Mouse (Mus musculus): ENCODE data around the gene Gnb1l. TPM values are rescaled to one million over a fixed set of nuclear protein-coding genes. Genes with fewer than 3 reads are reported as not detected.

Gnb1l gene
- polyA plus RNA-seq, 1 experiment from 2014 or later, result 12.6 TPM

DNA sequence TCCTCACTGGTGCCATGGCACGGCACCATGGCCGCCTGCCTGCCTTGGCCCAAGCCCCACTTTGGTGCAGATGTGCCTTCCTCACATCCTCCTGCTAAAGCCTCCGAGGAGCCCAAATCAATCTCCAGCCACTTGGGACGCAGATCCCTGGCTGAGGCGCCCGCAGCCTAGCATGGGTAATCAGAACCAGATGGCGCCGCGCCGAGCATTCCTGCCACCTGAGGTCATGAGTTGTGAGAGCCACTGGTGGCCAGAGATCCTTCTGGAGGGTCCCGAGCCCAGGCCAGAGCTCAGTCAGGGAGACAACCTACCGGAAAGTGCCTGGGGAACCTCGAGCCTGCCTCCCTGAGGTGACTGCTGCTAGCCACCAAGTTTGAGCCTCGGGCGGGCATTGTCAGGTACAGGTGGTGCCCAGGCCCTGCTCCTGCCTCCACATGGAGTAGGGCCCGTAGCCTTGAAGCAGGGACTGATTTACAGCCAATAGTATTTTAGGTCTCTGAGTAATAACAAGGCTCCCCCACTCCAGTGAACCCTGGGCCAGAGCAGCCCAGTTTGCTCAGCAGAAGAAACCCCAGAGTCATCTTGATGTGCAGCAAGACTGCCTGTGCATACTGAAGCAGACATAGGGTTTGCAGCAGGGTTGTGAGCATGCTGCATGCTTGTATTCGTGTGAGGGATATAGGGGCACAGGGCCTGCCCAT is 56.9 kb downstream of the Gnb1l start:
- Histone ChIP-seq H3K4me1 (replicated peaks; ENCODE audit: control insufficient read depth, insufficient read depth, low read length) (no peaks in the 10 kb centered on the region), H3K36me3 (ENCODE audit: control insufficient read depth, insufficient read depth) (no peaks in the 10 kb centered on the region), H3K9ac (ENCODE audit: low read depth, low read length) (no peak overlapping the region), H3K4me3 (ENCODE audit: low read depth, low read length) (no peak overlapping the region), H3K4me2 (replicated peaks; ENCODE audit: low read depth) (no peak overlapping the region), H3K9me3 (ENCODE audit: control insufficient read depth) (no peaks in the 10 kb centered on the region), H3K27ac (ENCODE audit: low read depth, low read length) (no peak overlapping the region), H3K27me3 (replicated peaks; ENCODE audit: control insufficient read depth, insufficient read depth, low read length) (no peaks in the 10 kb centered on the region)
- 63% methylated on average over 17 of the region's 17 CpGs for WGBS
- no peak for ATAC-seq
- no peak for TF ChIP-seq CTCF (IDR thresholded peaks at IDR 0.05; ENCODE audit: low read depth)

DNA sequence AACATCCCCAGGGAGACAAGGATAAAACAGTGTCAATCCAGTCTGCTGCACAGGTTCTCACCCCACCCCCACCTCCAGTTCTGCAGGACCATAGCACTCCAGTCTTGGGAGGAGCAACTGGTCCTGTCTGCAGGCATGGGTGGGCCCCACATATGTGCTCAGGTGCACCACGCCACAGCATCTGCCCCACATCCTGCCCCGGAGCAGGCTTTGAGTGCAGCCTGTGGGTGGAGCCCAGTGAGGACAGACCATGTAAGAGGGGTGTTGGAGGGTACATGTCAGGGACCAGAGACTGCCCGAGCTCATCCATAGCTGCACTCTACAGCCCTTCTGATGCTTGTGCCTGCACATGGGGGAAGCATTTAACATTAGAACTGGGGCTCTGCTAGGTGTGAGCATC is 57.9 kb downstream of the Gnb1l start:
- TF ChIP-seq CTCF (IDR thresholded peaks at IDR 0.05; ENCODE audit: low read depth), result no peak

GRCm38 (mm10) chr16:18564472-18564871 is 66.0 kb downstream of the Gnb1l start:
- Histone ChIP-seq H3K27ac (ENCODE audit: low read depth, low read length) (no peak overlapping the region), H3K4me2 (replicated peaks; ENCODE audit: low read depth) (no peak overlapping the region), H3K36me3 (ENCODE audit: control insufficient read depth, insufficient read depth) (no peaks in the 10 kb centered on the region), H3K27me3 (replicated peaks; ENCODE audit: control insufficient read depth, insufficient read depth, low read length) (no peaks in the 10 kb centered on the region), H3K4me3 (ENCODE audit: low read depth, low read length) (no peak overlapping the region), H3K9ac (ENCODE audit: low read depth, low read length) (no peak overlapping the region), H3K9me3 (ENCODE audit: control insufficient read depth) (no peaks in the 10 kb centered on the region), H3K4me1 (replicated peaks; ENCODE audit: control insufficient read depth, insufficient read depth, low read length) (no peaks in the 10 kb centered on the region)
- TF ChIP-seq CTCF (IDR thresholded peaks at IDR 0.05; ENCODE audit: low read depth), result no peak
- WGBS, result 82% methylated on average over 2 of the region's 2 CpGs
- ATAC-seq, result no peak

More for the DNA sequence above, 57.9 kb downstream of the Gnb1l start:
- Histone ChIP-seq H3K27me3 (replicated peaks; ENCODE audit: control insufficient read depth, insufficient read depth, low read length) (no peaks in the 10 kb centered on the region), H3K27ac (ENCODE audit: low read depth, low read length) (no peak overlapping the region), H3K9ac (ENCODE audit: low read depth, low read length) (no peak overlapping the region), H3K4me2 (replicated peaks; ENCODE audit: low read depth) (no peak overlapping the region), H3K4me1 (replicated peaks; ENCODE audit: control insufficient read depth, insufficient read depth, low read length) (no peaks in the 10 kb centered on the region), H3K36me3 (ENCODE audit: control insufficient read depth, insufficient read depth) (no peaks in the 10 kb centered on the region), H3K9me3 (ENCODE audit: control insufficient read depth) (no peaks in the 10 kb centered on the region), H3K4me3 (ENCODE audit: low read depth, low read length) (no peak overlapping the region)
- ATAC-seq, result no peak
- WGBS, result 62% methylated on average over 3 of the region's 3 CpGs

- Histone ChIP-seq H3K4me1 (replicated peaks; ENCODE audit: control insufficient read depth, insufficient read depth, low read length) (no peaks in the 10 kb centered on the region), H3K27me3 (replicated peaks; ENCODE audit: control insufficient read depth, insufficient read depth, low read length) (no peaks in the 10 kb centered on the region), H3K9ac (ENCODE audit: low read depth, low read length) (no peak overlapping the region), H3K36me3 (ENCODE audit: control insufficient read depth, insufficient read depth) (no peaks in the 10 kb centered on the region), H3K4me3 (ENCODE audit: low read depth, low read length) (no peak overlapping the region), H3K4me2 (replicated peaks; ENCODE audit: low read depth) (no peak overlapping the region), H3K27ac (ENCODE audit: low read depth, low read length) (no peak overlapping the region), H3K9me3 (ENCODE audit: control insufficient read depth) (no peaks in the 10 kb centered on the region)
- no peak for TF ChIP-seq CTCF (IDR thresholded peaks at IDR 0.05; ENCODE audit: low read depth)
- WGBS, result 82% methylated on average over 7 of the region's 7 CpGs
- ATAC-seq, result no peak
These were observed 70.1 kb downstream of the Gnb1l start for GRCm38 (mm10) chr16:18568599-18568998.

DNA sequence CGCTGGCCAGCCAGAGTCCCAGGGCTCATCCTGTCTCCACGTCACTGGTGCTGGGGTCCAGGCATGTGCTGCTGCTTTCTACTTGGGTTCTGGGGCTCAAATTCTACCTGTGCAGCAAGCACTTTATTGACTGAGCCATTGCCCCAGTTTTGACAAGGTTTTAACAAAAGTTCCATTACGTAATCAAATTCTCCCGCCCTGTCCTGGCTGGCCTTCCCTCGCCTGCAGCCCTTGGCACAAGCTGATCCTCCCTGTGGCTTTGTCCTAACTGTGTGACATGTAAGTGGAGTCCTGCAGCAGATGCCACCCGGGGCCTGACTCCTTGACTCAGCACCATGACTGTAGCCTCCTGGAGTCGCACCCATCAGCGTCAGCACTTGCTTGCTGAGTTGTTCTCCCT is 75.7 kb downstream of the Gnb1l start:
- TF ChIP-seq CTCF (IDR thresholded peaks at IDR 0.05; ENCODE audit: low read depth), result no peak
- Histone ChIP-seq H3K4me1 (replicated peaks; ENCODE audit: control insufficient read depth, insufficient read depth, low read length) (no peaks in the 10 kb centered on the region), H3K9me3 (ENCODE audit: control insufficient read depth) (no peaks in the 10 kb centered on the region), H3K4me3 (ENCODE audit: low read depth, low read length) (no peak overlapping the region), H3K36me3 (ENCODE audit: control insufficient read depth, insufficient read depth) (no peaks in the 10 kb centered on the region), H3K27me3 (replicated peaks; ENCODE audit: control insufficient read depth, insufficient read depth, low read length) (no peaks in the 10 kb centered on the region), H3K4me2 (replicated peaks; ENCODE audit: low read depth) (no peak overlapping the region), H3K27ac (ENCODE audit: low read depth, low read length) (no peak overlapping the region), H3K9ac (ENCODE audit: low read depth, low read length) (no peak overlapping the region)
- WGBS, result 67% methylated on average over 8 of the region's 8 CpGs
- no peak for ATAC-seq

GRCm38 (mm10) chr16:18577071-18577470 is 78.6 kb downstream of the Gnb1l start:
- no peak for ATAC-seq
- Histone ChIP-seq H3K27me3 (replicated peaks; ENCODE audit: control insufficient read depth, insufficient read depth, low read length) (peaks cover 27% of the 10 kb centered on the region), H3K4me2 (replicated peaks; ENCODE audit: low read depth) (no peak overlapping the region), H3K4me3 (ENCODE audit: low read depth, low read length) (no peak overlapping the region), H3K4me1 (replicated peaks; ENCODE audit: control insufficient read depth, insufficient read depth, low read length) (0 out of 2 replicates have a peak, but pooled peaks cover 4% of the 10 kb centered on the region), H3K9me3 (ENCODE audit: control insufficient read depth) (no peaks in the 10 kb centered on the region), H3K27ac (ENCODE audit: low read depth, low read length) (no peak overlapping the region), H3K36me3 (ENCODE audit: control insufficient read depth, insufficient read depth) (no peaks in the 10 kb centered on the region; the same call in 1 of the 2 replicates), H3K9ac (ENCODE audit: low read depth, low read length) (no peak overlapping the region)
- 50% methylated on average over 3 of the region's 3 CpGs for WGBS
- TF ChIP-seq CTCF (IDR thresholded peaks at IDR 0.05; ENCODE audit: low read depth), result no peak

Data from intestine, postnatal 0 days (tissue).